Mouse (Mus musculus) bone marrow macrophage, adult 2 months (primary cell): ENCODE measurements around the gene Mmp15.

Experiments used
- CTCF ChIP-seq: IDR thresholded peaks from 2 replicates; pipeline ENCODE4 v1.5.1; 2012; ENCODE audit warnings: low read depth, mild to moderate bottlenecking, low read length, moderate library complexity
- POLR2A ChIP-seq: IDR thresholded peaks from 2 replicates; pipeline ENCODE4 v1.6.1; 2012; ENCODE audit warnings: mild to moderate bottlenecking, low read depth, low read length, borderline replicate concordance

DNA sequence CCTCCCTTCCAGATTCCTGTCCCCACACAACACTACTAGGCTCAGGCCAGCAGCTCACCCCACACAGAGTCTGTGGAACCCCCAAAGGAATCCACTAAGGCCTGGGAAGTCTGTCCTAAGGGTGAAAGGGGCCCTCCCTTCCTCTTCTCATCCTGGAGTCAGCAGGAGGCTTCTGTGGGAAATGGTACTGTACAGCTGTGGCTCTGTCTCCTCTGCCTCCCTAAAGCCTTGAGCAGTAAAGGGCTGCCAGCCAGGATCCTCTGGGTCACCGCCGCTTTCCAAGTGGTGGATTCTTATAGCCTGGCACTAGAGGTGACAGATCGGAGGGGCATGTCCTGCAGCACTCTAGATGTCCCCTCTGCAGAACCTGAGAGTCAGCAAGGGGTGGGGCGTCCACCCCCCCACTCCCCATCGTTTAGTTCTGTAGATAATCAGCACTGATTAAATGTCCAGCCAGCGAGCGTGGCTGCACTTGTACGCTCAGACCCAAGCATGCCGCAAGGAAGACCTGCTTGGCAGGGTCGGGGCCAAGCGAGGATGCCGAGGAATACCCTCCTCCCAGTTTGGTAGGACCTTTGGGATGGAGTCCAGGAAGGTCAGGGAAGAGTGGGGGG lies 21.4 kb downstream of the Mmp15 start:
- no peak for TF ChIP-seq CTCF
- TF ChIP-seq POLR2A: no peak
